Mouse (Mus musculus) left cerebral cortex, postnatal 36 days (tissue): ENCODE measurements around the gene Lrrc72. TPM values are rescaled to one million over a fixed set of nuclear protein-coding genes. Genes with fewer than 3 reads are reported as not detected.
A peak's percentile ranks its signal among the peaks of the same experiment; 100 is the strongest.

Source experiments
- DNase-seq, 2 experiments: peaks; one replicate each; pipeline ENCODE4 v3.0.0; 2021 to 2022; ENCODE audit warnings: low spot score in 2 of 2, mixed read lengths in 1 of 2
- intact Hi-C: fragments of 180-260 bp; cut with DNase I; formaldehyde crosslinking; loops from one replicate; pipeline ENCODE4 v1.15.1; 2025
- total RNA-seq, 2 experiments: library from RNA; stranded (reverse); gene quantifications; 2 replicates each; pipeline ENCODE4 v1.2.3; 2021

Gene Lrrc72
- not detected for total RNA-seq

DNA sequence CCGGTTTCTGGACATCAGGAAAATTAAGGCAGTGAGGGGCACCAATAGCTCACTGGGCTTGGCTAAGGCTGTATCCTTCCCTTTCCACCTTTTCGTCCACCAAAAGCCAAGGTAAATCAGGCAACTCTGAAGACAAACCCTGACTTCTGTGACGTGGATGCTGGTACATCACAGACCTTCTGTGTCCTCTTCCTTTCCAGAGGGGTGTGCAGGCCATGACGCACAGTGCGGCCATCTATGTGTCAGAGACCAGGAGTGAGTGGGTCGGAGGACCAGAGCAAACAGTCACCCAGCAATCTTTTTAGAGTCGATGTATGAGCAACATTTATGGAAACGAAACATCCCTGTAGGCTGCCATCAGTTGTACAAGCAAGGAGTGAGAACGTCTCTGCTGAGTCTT is at the start of gene Lrrc72:
Gene Lrrc72, minus strand, starts transcription at position 101 of the 400 bp plus-strand sequence.
- DNase-seq = no peak
- intact Hi-C loops = no loop called here

DNA sequence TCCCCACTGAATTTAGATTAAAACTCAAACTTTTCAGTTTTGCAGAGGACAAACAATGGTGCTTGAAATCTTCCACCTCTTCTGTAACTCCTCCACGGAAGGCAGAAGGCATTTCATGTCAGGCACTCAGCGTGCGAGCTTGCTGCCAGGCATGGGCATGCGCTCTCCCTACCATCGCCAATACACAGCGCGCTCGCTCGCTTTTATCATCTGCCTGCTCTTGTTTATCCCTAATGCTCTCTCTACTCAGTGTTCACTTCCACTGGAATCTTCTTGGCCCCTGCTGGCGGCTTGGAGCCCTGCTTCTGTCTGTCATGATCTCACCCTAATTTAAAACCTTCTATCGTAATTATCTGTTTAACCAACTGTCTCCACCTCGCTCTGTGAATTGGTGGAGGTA is 49.1 kb upstream of the Lrrc72 start:
- intact Hi-C loops = no loop called here
- DNase-seq = peak; percentile 42 to 45

DNA sequence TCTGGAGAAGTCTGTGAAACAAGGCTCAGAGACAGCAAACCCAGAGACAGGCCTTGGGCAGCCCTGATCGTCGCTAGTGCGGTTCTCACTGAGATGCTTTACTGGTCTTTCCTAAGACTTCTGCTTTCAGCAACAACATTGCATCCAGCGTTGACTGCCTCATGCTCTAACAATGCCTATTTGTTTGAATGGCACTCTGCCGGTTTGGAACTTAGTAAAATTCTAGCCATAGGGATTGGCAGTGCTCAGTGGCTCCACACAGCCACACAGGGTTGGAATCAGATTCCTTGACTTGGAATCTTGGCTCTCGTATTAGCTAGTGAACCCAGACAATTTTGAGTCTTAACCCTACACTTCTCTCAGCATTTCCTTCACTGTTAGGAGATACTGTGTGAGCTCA is 38.1 kb upstream of the Lrrc72 start:
- intact Hi-C loops = no loop called here
- no peak for DNase-seq

DNA sequence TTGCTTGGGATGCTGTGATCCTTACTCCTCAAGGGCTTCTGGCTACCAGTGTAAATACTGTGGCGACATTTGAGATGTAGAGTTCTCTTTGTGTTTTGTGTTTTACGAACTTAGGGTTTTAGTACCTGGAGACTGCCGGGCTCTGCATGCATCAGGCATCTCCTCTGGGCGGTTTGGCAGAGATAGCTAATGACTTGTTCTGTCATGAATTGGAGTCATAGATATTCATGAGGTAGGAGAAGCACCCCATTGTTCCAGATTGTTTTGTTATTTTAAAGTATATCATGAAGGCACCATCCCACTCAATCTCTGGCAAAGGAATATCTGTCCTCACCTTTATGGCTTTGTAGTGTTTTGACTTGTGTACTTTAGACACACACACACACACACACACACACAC is 37.3 kb upstream of the Lrrc72 start:
- intact Hi-C loops = no loop called here
- DNase-seq = no peak

DNA sequence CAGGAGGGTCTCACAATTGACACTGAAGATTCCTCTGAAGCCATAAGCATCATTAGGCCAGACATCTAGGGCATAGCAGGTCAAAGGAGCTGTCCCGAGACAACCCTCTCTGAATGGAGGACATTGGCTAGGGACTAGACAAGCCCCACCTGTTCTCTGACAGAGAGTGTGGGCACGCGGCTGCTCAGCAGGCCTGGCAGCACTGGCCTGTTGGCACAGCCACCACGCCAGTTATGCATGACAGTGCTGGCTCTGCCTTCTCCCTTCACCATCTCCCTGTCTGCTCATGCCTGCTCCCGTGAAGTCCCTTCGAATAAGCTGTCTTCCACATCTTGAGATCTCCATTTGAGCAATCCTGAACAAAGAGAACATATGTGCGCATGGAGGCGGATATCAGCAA is 36.4 kb upstream of the Lrrc72 start:
- no peak for DNase-seq
- intact Hi-C loops = no loop called here

DNA sequence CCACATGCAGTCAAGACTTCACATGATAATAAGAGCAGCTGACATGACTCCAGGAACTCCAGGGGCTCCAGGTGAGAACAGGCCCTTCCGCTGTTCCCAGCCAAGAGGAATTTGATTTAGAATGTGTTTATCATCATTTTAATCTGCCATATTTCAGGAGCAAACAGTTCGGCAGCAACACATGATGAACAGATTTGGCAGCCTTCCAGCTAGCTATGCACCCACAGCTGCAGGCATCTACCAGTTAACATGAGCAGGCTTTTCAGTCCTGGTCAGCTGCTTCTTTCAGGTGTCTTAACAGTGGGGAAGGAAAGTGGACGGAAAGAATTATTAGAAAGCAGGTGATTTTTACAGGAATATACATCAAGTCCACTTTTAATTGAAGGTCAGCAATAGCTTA is 21.6 kb upstream of the Lrrc72 start:
- DNase-seq = no peak
- intact Hi-C loops = no loop called here

DNA sequence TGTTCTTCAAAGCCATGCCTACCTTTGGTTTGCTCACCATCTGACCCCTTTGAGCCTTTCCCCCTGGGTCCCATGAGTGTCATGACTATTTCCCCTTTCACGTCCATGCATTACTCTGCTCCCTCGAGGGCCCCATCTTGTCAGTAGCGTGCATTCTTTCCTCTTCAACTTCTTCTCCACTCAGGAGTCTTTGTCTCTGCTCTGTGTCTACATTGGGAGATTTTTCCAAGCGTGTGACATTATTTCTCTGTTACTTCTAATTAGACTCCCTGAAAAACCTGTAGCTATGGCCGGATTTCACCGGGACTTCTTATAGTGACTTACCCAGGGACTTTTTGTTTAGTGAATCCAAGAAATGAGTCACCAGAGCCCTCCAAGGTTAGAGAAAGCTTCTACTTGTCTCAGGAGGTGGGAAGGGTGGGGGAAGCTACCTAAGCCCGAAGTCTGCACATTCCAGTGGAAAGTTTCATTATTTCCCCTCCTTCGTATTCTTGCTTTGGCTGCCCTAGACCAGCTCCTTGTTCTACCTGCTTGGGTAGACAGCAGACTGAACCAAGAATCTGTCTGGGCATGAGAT is 14.6 kb upstream of the Lrrc72 start:
- DNase-seq = no peak

DNA sequence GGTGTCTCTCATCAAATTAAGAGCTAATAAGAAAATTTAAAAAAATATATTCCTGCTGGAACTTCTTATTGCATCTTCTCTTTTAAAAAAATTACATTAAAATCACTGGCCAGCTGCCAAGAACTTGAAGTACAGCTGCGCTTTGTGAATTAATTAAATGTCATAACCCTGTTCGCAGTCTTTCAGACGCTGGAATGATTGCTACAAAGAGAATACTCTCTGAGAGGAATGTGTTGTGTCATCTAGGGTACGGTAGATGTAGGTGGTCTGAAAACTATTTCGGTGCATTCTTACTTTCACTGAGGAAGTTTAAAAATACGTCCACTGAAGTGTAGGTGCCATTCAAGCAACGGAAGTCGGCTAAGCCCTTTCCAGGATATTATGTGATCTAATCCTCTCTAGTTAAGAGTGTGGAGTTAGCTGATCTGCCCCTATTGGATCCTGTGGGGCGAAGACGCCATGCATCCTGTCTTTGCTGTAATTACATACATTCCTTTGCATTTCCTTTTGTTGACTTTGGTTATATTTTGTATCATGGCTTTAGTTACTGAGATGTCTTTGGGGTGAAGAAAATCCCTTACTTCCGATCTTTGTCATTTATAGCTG is 9.0 kb upstream of the Lrrc72 start:
- intact Hi-C loops = no loop called here
- DNase-seq = no peak

More for the DNA sequence above, 14.6 kb upstream of the Lrrc72 start:
- intact Hi-C loops = no loop called here

DNA sequence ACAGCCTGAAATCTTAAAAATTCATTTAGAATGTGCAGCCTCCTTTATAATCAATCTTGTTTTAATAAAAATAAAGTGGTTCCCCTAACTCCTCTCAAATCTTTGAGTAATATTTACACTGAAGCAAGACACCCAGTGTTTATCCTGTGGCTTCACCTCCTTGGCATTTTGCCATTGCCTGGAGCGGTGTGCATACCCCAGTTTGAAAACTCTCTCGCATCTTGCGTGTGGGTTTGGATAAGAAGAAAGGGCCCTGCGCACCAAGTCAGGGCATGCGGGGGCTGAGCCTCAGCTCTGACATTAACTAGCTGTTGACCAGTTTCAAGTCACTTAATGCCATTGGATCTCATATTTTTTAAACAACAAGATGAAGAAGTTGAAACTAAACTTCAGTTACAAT is 2.2 kb upstream of the Lrrc72 start:
- DNase-seq = no peak
- intact Hi-C loops = no loop called here

DNA sequence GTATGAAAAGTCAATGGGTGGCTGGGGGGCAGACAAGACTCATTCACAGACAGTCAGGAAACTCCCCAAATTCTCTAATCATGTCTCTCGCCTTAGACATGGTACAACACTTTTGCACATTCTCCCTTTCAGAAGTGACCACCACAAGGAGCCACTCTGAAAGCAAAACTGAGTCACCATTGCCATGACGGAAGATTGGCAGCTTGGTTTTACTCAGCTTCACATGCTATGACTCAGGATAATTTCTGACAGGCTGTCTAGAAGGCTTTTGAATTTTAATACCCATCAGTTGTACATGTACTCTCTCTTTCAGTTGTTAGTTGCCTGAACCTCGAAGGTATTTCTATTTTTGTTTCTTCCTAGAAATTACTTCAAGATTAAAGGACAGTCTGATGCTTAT is 12.0 kb downstream of the Lrrc72 start:
- no peak for DNase-seq
- intact Hi-C loops = no loop called here

DNA sequence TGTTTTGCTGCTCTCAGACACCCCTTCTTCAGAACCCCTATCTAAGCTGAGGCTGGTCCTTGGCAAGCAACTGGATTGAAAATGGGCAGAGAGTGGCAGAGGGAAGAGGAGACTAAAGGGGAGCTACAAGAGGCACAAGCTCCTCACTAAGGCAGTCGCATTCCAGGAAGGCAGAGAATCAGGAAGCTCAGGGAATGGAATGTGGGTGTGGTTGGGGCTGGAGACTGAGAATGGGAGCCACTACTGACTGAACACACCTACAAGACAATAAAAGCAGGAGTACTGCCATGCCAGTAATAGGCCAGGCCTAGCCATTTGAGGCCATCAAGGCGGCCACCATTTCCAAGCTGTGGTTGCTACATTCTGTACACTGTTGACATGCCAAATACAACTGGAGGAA is 21.8 kb downstream of the Lrrc72 start:
- intact Hi-C loops = no loop called here
- no peak for DNase-seq

DNA sequence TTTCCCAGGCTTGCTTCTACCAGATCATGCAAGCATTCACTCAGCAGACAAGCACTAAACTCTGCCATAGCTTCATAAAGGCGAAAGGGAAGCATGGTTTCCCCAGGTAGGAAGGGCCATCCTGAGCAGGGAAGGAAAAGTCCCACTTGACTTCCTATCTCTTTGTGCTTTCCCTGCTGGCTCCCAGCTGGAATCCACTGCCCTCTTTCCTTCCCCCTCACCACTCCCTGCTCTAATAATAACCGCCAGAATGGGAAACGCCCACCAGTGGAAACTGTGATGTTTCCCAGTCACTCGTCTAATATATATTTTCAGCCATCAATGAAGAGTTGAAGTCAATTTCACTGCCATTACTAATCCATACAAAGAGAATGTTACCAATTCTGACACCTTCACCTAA is 28.8 kb downstream of the Lrrc72 start:
- intact Hi-C loops = no loop called here
- DNase-seq = no peak

DNA sequence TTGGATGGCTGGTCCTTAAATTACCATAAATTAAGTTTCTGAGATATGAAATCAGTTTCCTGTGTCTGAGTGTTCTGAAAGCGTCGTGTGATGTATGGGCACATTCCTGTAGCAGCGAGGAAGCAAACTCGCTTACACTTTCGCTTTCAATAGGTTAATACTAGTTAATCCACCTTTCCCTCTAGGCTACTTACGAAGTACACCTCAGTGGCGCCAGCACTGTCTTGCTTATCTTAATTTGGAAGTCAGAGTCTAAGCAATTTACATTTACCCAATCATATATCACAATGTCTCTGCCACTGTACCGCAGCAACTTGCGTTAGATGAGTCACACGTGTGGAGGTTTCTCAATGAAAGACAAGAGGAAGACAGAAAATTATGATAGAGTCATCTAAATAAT is 36.3 kb downstream of the Lrrc72 start:
- intact Hi-C loops = loop anchor here (10.0 kb wide), 2 partner anchors 322 to 488 kb away; no protein-coding TSS in a partner anchor

DNA sequence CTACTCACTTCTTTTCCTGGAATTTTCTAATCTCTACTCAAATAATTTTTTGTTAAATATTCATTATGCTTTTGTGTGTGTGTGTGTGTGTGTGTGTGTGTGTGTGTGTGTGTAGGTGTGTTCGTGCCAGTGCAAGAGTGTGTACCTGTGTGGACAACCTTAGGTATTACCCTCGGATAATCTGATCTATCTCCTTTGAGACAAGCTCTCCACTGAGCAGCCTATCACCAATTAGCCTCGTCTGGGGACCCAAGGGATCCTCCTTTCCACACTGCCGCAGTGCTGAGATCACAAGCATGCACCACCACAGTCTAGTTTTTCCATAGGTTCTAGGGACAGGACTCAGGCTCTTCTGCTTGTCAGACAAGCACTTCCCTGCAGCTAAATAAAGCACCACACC is 37.0 kb downstream of the Lrrc72 start:
- intact Hi-C loops = loop anchor here (10.0 kb wide), 2 partner anchors 321 to 489 kb away; no protein-coding TSS in a partner anchor
- no peak for DNase-seq

More for the DNA sequence above, 36.3 kb downstream of the Lrrc72 start:
- no peak for DNase-seq

DNA sequence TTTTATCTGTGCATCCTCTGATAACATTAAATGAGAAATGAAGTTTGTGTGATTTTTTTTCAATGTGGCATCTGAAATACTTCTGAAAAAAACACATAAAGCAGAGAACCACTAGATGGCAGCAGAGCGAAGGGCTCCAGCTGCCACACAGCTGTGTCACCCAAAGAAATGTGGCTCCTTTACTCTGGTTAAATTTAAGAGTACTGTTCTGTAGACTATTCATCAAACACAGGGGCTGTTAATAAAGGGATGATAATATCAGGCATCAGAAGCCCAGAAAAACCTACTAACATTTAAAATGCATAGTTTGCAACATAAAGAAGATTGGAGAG is 38.1 kb downstream of the Lrrc72 start:
- intact Hi-C loops = loop anchor here (1.0 to 10.0 kb wide), 3 partner anchors 320 to 490 kb away; no protein-coding TSS in a partner anchor
- DNase-seq = no peak

DNA sequence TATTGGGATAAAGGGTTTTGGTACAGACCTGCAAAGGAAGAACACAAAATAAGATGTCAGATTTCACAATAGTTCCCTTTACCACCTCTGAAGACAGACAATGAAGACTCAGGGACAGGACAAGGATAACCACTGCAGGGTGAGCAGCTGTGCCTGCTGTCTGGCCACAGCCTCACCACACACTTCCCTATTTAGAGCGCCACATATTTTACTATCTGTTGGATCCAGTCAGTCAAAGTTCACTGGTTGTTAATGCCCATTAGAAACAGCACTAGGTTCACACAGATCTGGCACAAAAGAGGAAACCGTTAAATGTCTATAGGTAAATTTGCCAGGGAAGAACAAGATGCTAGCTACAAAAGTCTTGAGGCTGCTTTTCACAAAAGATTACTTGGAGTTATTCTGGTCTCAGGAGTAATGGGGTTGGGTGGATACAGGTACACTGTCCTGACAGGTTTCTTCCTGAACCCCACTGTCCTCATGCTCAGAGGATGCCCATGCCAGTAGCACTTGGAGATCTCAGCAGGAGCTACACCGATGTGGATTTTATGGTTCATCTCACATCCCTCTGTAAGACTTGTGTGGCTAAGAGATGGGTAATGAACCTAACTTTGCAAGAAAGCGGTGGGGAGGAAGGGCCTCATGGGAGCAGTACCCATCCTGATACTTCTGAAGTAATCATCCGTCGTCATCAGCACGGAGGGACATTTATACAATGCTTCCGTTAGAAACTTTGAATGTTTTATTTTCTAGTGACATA is 38.6 kb downstream of the Lrrc72 start:
- intact Hi-C loops = loop anchor here (1.0 to 10.0 kb wide), 3 partner anchors 320 to 490 kb away; no protein-coding TSS in a partner anchor
- no peak for DNase-seq

DNA sequence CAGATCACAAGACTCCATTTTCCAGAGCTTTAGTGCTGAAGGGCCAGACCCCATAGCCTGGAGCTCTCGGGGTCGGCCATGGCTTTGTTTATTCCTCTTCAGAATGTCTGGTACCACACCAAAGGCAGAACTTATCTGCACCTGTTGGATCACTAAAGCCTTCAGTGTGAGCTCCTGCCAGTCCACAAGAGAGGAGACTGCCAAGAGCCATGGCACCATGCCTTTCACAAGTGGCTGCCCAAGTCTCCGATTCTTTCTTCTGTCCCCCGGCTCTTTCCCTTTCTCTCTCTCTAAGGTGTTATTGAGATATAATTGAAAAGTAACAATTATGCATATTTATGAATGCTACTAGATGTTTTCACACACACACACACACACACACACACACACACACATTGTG is 43.1 kb downstream of the Lrrc72 start:
- DNase-seq = no peak
- intact Hi-C loops = loop anchor here (10.0 kb wide), 2 partner anchors 315 to 495 kb away; no protein-coding TSS in a partner anchor

DNA sequence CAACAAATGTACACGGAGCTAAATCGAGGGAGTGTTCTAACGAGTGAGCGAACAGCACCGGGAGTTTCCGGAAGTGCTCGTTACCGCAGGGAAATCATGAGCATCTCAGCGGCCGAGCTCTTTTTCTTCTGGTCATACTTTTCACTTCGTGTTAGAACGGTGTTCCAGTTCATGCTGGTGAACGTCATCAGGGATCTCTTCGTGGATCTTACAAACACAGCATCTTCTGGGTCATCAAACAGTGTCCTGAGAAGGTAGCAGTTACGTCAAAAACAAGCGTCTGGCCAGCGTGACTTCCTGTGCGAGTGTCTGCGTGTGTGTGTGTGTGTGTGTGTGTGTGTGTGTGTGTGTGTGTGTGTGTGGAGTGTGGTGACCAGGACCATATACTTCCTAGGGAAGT is 44.7 kb downstream of the Lrrc72 start:
- peak; percentile 23 to 31 for DNase-seq
- intact Hi-C loops = no loop called here

DNA sequence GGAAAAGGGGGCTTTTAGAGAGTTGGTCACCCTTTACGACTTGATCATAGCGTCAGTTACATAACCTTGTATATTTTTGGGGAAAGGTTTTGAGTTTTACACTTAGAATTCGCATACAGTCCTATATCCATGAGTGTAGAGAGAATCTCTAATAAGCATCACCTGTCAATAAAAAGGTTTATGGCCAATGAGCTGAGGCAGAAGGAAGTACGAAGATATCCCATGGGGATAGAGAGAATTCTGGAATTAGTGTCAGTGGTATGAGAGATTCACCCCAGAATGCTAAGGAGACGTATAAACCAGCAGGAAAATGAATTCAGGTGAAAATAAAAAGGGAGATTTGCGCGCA is 45.4 kb downstream of the Lrrc72 start:
- intact Hi-C loops = no loop called here
- DNase-seq = no peak

DNA sequence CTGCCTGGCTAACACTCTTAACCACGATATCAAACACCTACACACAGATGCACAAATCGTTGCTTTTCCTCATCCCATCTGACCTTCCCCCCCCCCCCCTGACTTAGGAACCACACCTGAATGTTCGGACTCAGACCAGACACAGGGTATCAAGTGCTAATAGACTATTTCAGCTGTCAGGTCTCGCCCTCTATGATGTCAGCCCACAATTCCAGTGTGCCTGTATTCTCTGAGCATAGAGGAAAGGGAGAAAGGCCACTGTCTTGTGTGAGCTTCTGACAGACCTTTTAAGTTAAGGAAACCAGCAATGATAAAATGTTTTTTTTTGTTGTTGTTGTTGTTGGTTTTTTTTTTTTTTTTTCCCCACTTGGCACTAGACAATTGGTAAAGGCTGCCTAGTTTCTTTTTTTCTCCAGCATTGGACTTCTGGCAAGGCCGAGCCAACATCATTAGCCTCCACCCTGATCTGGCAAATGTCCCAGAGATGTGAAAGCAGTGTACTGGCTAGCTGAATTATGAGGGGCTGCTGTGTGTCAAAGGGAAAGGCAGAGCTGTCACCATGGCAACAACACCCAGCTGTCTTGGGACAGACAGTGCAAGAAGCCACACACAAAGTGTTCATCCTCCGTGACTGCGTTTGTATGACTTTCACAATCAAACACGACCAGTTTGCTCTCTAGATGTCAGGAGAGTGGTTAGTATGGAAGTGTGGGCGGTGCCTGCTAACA is 46.0 kb downstream of the Lrrc72 start:
- intact Hi-C loops = no loop called here
- DNase-seq = peak; percentile 37 to 39
